Mouse (Mus musculus): Measurements from ENCODE around the gene Rhox2a. TPM values are rescaled to one million over a fixed set of nuclear protein-coding genes. Genes with fewer than 3 reads are reported as not detected.
"Not testable (repeated sequence)": the region's sequence is repeated elsewhere in the genome, so short reads cannot be mapped to it uniquely, and the experiment has no call there.

Rhox2a gene
- total RNA-seq (2015; ENCODE audit: low replicate concordance) = not detected in 2 replicates
- total RNA-seq (2017; ENCODE audit: low replicate concordance) = not detected in 2 replicates

GRCm38 (mm10) chrX:37244676-37245075, at the start of gene Rhox2a:
Gene Rhox2a, plus strand, starts transcription at chrX:37244976.
- ATAC-seq (replicated peaks; ENCODE audit: low FRiP score, poor library complexity, severe bottlenecking) = not testable (repeated sequence)

GRCm38 (mm10) chrX:37198676-37199075, 46.1 kb upstream of the Rhox2a start:
- no peak for ATAC-seq (replicated peaks; ENCODE audit: low FRiP score, poor library complexity, severe bottlenecking)

- no peak for ATAC-seq (replicated peaks; ENCODE audit: low FRiP score, poor library complexity, severe bottlenecking)
These were observed 33.8 kb upstream of the Rhox2a start, which contains the start of gene Gm9 for GRCm38 (mm10) chrX:37210941-37211340. Gene Gm9, minus strand, starts transcription at chrX:37211041.

- ATAC-seq (replicated peaks; ENCODE audit: low FRiP score, poor library complexity, severe bottlenecking) = not testable (repeated sequence)
These were observed 22.6 kb upstream of the Rhox2a start, which contains the start of gene Rhox1 for GRCm38 (mm10) chrX:37222158-37222557. Gene Rhox1, minus strand, starts transcription at chrX:37222258.

GRCm38 (mm10) chrX:37249619-37250018, 4.8 kb downstream of the Rhox2a start, which contains the start of gene Rhox3a:
Gene Rhox3a, plus strand, starts transcription at chrX:37249919.
- not testable (repeated sequence) for ATAC-seq (replicated peaks; ENCODE audit: low FRiP score, poor library complexity, severe bottlenecking)

GRCm38 (mm10) chrX:37265038-37265437, 20.3 kb downstream of the Rhox2a start, which contains the start of gene Rhox4a:
Gene Rhox4a, plus strand, starts transcription at chrX:37265338.
- not testable (repeated sequence) for ATAC-seq (replicated peaks; ENCODE audit: low FRiP score, poor library complexity, severe bottlenecking)

Other genes with a start within 250 kb of the Rhox2a start
- not detected in 2 replicates for gene Sowahd, start 196.1 kb upstream of the Rhox2a start, total RNA-seq (2015; ENCODE audit: low replicate concordance)
- gene Sowahd, start 196.1 kb upstream of the Rhox2a start, total RNA-seq (2017; ENCODE audit: low replicate concordance) = not detected in 2 replicates
- gene Rpl39, start 159.6 kb upstream of the Rhox2a start, total RNA-seq (2015; ENCODE audit: low replicate concordance) = 436 and 515 TPM in 2 replicates
- 335 and 802 TPM in 2 replicates for gene Rpl39, start 159.6 kb upstream of the Rhox2a start, total RNA-seq (2017; ENCODE audit: low replicate concordance)
- 55.1 and 75.5 TPM in 2 replicates for gene Upf3b, start 134.7 kb upstream of the Rhox2a start, total RNA-seq (2015; ENCODE audit: low replicate concordance)
- 74.7 and 95.0 TPM in 2 replicates for gene Upf3b, start 134.7 kb upstream of the Rhox2a start, total RNA-seq (2017; ENCODE audit: low replicate concordance)
- gene Nkap, start 118.2 kb upstream of the Rhox2a start, total RNA-seq (2015; ENCODE audit: low replicate concordance) = 6.8 and 14.3 TPM in 2 replicates
- 9.7 and 57.9 TPM in 2 replicates for gene Nkap, start 118.2 kb upstream of the Rhox2a start, total RNA-seq (2017; ENCODE audit: low replicate concordance)
- not detected in 2 replicates for gene Akap14, start 76.1 kb upstream of the Rhox2a start, total RNA-seq (2015; ENCODE audit: low replicate concordance)
- not detected in 2 replicates for gene Akap14, start 76.1 kb upstream of the Rhox2a start, total RNA-seq (2017; ENCODE audit: low replicate concordance)
- 26.3 and 59.5 TPM in 2 replicates for gene Ndufa1, start 53.8 kb upstream of the Rhox2a start, total RNA-seq (2015; ENCODE audit: low replicate concordance)
- 51.6 and 63.5 TPM in 2 replicates for gene Ndufa1, start 53.8 kb upstream of the Rhox2a start, total RNA-seq (2017; ENCODE audit: low replicate concordance)
- gene Rnf113a1, start 53.7 kb upstream of the Rhox2a start, total RNA-seq (2015; ENCODE audit: low replicate concordance) = 1.4 and 2.1 TPM in 2 replicates
- gene Rnf113a1, start 53.7 kb upstream of the Rhox2a start, total RNA-seq (2017; ENCODE audit: low replicate concordance) = not detected in 2 replicates
- gene Gm9, start 33.9 kb upstream of the Rhox2a start, total RNA-seq (2015; ENCODE audit: low replicate concordance) = not detected in 2 replicates
- not detected in 2 replicates for gene Gm9, start 33.9 kb upstream of the Rhox2a start, total RNA-seq (2017; ENCODE audit: low replicate concordance)
- not detected in 2 replicates for gene Rhox1, start 22.7 kb upstream of the Rhox2a start, total RNA-seq (2015; ENCODE audit: low replicate concordance)
- not detected in 2 replicates for gene Rhox1, start 22.7 kb upstream of the Rhox2a start, total RNA-seq (2017; ENCODE audit: low replicate concordance)
- not detected in 2 replicates for gene Rhox3a, start 4.9 kb downstream of the Rhox2a start, total RNA-seq (2015; ENCODE audit: low replicate concordance)
- gene Rhox3a, start 4.9 kb downstream of the Rhox2a start, total RNA-seq (2017; ENCODE audit: low replicate concordance) = not detected in 2 replicates
- gene Rhox4a, start 20.4 kb downstream of the Rhox2a start, total RNA-seq (2015; ENCODE audit: low replicate concordance) = not detected in 2 replicates
- not detected in 2 replicates for gene Rhox4a, start 20.4 kb downstream of the Rhox2a start, total RNA-seq (2017; ENCODE audit: low replicate concordance)
- not detected in 2 replicates for gene Rhox3a2, start 135.1 kb downstream of the Rhox2a start, total RNA-seq (2015; ENCODE audit: low replicate concordance)
- gene Rhox3a2, start 135.1 kb downstream of the Rhox2a start, total RNA-seq (2017; ENCODE audit: low replicate concordance) = not detected in 2 replicates
- gene Rhox4a2, start 145.9 kb downstream of the Rhox2a start, total RNA-seq (2015; ENCODE audit: low replicate concordance) = not detected in 2 replicates
- gene Rhox4a2, start 145.9 kb downstream of the Rhox2a start, total RNA-seq (2017; ENCODE audit: low replicate concordance) = not detected in 2 replicates
- gene Rhox2b, start 167.1 kb downstream of the Rhox2a start, total RNA-seq (2015; ENCODE audit: low replicate concordance) = not detected in 2 replicates
- gene Rhox2b, start 167.1 kb downstream of the Rhox2a start, total RNA-seq (2017; ENCODE audit: low replicate concordance) = not detected in 2 replicates
- not detected in 2 replicates for gene Rhox4b, start 187.5 kb downstream of the Rhox2a start, total RNA-seq (2015; ENCODE audit: low replicate concordance)
- gene Rhox4b, start 187.5 kb downstream of the Rhox2a start, total RNA-seq (2017; ENCODE audit: low replicate concordance) = not detected in 2 replicates
- not detected in 2 replicates for gene Rhox2c, start 208.7 kb downstream of the Rhox2a start, total RNA-seq (2015; ENCODE audit: low replicate concordance)
- not detected in 2 replicates for gene Rhox2c, start 208.7 kb downstream of the Rhox2a start, total RNA-seq (2017; ENCODE audit: low replicate concordance)
- gene Rhox3c, start 213.6 kb downstream of the Rhox2a start, total RNA-seq (2015; ENCODE audit: low replicate concordance) = not detected in 2 replicates
- gene Rhox3c, start 213.6 kb downstream of the Rhox2a start, total RNA-seq (2017; ENCODE audit: low replicate concordance) = not detected in 2 replicates
- gene Rhox4c, start 235.4 kb downstream of the Rhox2a start, total RNA-seq (2015; ENCODE audit: low replicate concordance) = not detected in 2 replicates
- not detected in 2 replicates for gene Rhox4c, start 235.4 kb downstream of the Rhox2a start, total RNA-seq (2017; ENCODE audit: low replicate concordance)
- not detected in 2 replicates for gene Rhox2d, start 248.5 kb downstream of the Rhox2a start, total RNA-seq (2015; ENCODE audit: low replicate concordance)
- not detected in 2 replicates for gene Rhox2d, start 248.5 kb downstream of the Rhox2a start, total RNA-seq (2017; ENCODE audit: low replicate concordance)